Mouse (Mus musculus) heart, postnatal 0 days (tissue): ENCODE results near the gene Tbc1d1.

Experiments used
- CTCF ChIP-seq: IDR thresholded peaks from 2 replicates; pipeline ENCODE4 v1.5.1; 2016; ENCODE audit warnings: antibody characterized with exemption, control low read depth, low read depth
- EP300 ChIP-seq: IDR thresholded peaks from 2 replicates; pipeline ENCODE4 v1.6.1; 2016; ENCODE audit warnings: antibody characterized with exemption, low read depth

- TF ChIP-seq CTCF, result no peak
- TF ChIP-seq EP300, result no peak
These were observed 131.2 kb downstream of the Tbc1d1 start for GRCm38 (mm10) chr5:64287287-64287686.
